Mouse (Mus musculus): ENCODE measurements around the gene Ubald1. TPM values are rescaled to one million over a fixed set of nuclear protein-coding genes. Genes with fewer than 3 reads are reported as not detected.

The Ubald1 gene
- polyA plus RNA-seq, 1 experiment from 2014 or later: 55.2 TPM

DNA sequence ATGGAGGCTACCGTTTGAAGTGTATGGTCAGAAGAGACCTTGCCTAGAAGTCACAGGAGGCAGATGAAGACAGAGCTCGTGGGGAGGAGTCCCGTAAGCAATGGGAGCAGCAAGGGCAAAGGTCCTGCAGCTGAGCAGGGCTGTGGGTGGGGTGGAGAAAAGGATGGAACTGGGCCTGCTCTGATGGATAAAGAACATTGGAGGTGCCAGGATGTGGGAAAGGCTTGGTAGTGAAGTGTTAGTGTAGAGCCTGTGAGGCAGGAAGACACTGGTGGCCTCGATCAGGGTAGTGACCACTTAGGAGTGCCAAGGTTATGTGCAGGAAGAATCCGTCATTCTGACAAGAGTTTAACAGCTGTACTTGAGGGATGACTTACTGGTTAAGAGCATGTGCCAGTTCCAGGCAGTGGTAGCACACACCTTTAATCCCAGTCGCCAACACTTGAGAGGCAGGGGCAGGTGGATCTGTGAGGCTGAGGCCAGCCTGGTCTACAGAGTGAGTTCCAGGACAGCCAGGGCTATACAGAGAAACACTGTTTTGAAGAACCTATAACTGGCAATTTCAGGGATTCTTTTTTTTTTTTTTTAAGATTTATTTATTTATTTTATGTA is 23.5 kb upstream of the Ubald1 start:
- Histone ChIP-seq H3K36me3 (ENCODE audit: control insufficient read depth, insufficient read depth, low read length) (no peaks in the 10 kb centered on the region), H3K27ac (ENCODE audit: low read depth, low read length) (no peak overlapping the region), H3K4me1 (ENCODE audit: control insufficient read depth, insufficient read depth, low read depth, low read length) (peaks cover 4% of the 10 kb centered on the region; the same call in 1 of the 2 replicates), H3K4me3 (ENCODE audit: low read length) (no peak overlapping the region), H3K27me3 (replicated peaks; ENCODE audit: control insufficient read depth, insufficient read depth, low read length) (no peaks in the 10 kb centered on the region), H3K9ac (ENCODE audit: low read depth, low read length) (no peak overlapping the region), H3K9me3 (ENCODE audit: control insufficient read depth, low read length) (no peaks in the 10 kb centered on the region), H3K4me2 (ENCODE audit: low read length) (no peak overlapping the region)
- 88% methylated on average over 6 of the region's 6 CpGs for WGBS
- ATAC-seq: no peak

DNA sequence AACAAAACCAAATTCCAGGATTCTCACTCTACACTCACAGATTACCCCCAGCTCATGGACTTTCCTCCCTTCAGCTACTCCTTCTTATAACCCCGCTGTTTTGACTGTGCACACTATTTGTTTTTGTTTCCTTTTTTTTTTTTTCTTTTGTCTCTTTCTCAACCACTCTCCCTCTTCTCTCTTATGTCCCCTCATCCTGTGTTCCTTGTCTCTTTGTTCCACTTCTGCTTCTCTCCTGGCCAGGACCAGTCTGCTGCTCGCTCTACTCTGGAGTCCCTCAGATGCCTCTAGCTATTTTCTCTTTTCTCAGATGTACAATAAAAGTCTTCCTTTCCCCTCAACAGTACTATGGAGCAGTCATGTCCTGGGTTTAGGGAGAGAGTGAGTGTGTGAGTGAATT is 22.3 kb upstream of the Ubald1 start:
- WGBS: 72% methylated on average over 2 of the region's 2 CpGs
- no peak overlapping the region for H3K4me2 ChIP-seq (ENCODE audit: low read length)
- H3K27me3 ChIP-seq (replicated peaks; ENCODE audit: control insufficient read depth, insufficient read depth, low read length): no peaks in the 10 kb centered on the region
- H3K4me3 ChIP-seq (ENCODE audit: low read length): no peak overlapping the region
- no peak for ATAC-seq
- H3K36me3 ChIP-seq (ENCODE audit: control insufficient read depth, insufficient read depth, low read length): no peaks in the 10 kb centered on the region
- no peak overlapping the region for H3K27ac ChIP-seq (ENCODE audit: low read depth, low read length)
- H3K9ac ChIP-seq (ENCODE audit: low read depth, low read length): no peak overlapping the region
- no peaks in the 10 kb centered on the region for H3K9me3 ChIP-seq (ENCODE audit: control insufficient read depth, low read length)
- peaks cover 4% of the 10 kb centered on the region for H3K4me1 ChIP-seq (ENCODE audit: control insufficient read depth, insufficient read depth, low read depth, low read length)

DNA sequence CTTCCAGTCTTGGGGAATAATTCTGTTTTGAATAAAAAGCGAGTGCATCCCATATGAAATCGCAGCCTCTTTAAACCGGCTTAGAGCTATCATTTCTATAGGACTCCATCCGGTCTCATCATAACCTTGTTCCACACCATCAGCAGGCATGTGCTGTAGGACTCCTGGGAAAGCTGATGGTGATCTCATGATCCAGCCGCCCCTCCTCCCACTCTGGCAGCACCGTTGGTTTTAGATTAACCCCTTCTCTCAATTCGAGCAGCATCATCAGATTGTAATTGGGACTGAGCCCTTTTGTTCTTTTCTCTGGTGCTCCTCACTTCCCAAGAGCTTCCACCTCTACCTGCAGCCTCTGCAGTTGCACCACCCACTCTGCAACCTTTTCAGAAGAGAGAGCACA is 21.1 kb upstream of the Ubald1 start:
- peaks cover 7% of the 10 kb centered on the region for H3K4me1 ChIP-seq (ENCODE audit: control insufficient read depth, insufficient read depth, low read depth, low read length)
- H3K4me2 ChIP-seq (ENCODE audit: low read length): no peak overlapping the region
- H3K27me3 ChIP-seq (replicated peaks; ENCODE audit: control insufficient read depth, insufficient read depth, low read length): no peaks in the 10 kb centered on the region
- 54% methylated on average over 7 of the region's 7 CpGs for WGBS
- H3K27ac ChIP-seq (ENCODE audit: low read depth, low read length): no peak overlapping the region
- H3K9ac ChIP-seq (ENCODE audit: low read depth, low read length): no peak overlapping the region
- no peaks in the 10 kb centered on the region for H3K9me3 ChIP-seq (ENCODE audit: control insufficient read depth, low read length)
- no peak for ATAC-seq
- H3K36me3 ChIP-seq (ENCODE audit: control insufficient read depth, insufficient read depth, low read length): no peaks in the 10 kb centered on the region
- H3K4me3 ChIP-seq (ENCODE audit: low read length): no peak overlapping the region

DNA sequence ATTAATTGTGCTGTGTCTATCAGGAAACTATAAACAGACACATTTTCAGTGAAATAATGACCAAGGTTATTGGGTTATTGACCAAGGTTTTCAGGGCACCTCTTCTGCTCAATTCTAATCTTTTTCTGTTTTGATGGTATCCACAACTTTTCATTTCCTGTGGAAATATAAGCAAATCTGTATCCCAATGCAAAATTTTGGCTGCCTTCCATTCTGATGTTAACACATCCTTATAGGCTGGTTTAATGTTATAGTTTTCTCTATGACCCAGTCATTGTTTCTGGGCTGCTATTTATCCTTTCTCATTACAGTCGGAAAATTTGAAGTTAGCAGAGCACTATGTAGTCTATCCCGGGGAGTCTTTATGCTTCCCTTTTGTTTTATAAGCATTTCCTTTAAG is 19.6 kb upstream of the Ubald1 start:
- Histone ChIP-seq H3K4me2 (ENCODE audit: low read length) (no peak overlapping the region), H3K36me3 (ENCODE audit: control insufficient read depth, insufficient read depth, low read length) (no peaks in the 10 kb centered on the region), H3K27me3 (replicated peaks; ENCODE audit: control insufficient read depth, insufficient read depth, low read length) (no peaks in the 10 kb centered on the region), H3K9ac (ENCODE audit: low read depth, low read length) (no peak overlapping the region), H3K4me1 (ENCODE audit: control insufficient read depth, insufficient read depth, low read depth, low read length) (peaks cover 7% of the 10 kb centered on the region), H3K9me3 (ENCODE audit: control insufficient read depth, low read length) (no peaks in the 10 kb centered on the region), H3K27ac (ENCODE audit: low read depth, low read length) (no peak overlapping the region), H3K4me3 (ENCODE audit: low read length) (no peak overlapping the region)
- WGBS: 81% methylated on average over 2 of the region's 2 CpGs
- ATAC-seq: no peak

DNA sequence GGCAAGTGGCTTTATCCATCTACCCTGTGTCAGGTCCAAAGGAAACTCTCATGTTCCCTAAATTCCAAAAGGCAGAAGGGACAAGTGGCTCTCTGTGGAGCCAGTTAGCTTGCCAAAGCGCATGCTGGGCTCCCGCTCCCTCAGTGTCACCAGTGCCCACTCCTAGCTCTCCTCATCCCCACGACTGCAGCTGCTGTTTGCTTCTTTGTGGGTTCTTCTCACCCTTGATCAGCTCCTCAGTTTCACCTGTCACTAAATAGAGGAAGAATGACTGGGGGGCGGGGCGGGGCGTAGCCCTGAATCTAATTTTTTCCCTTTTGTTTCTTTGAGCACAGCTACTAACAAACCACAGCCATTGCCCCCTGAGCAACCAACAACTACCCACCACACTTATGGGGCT is 18.8 kb upstream of the Ubald1 start:
- no peak for ATAC-seq
- Histone ChIP-seq H3K27me3 (replicated peaks; ENCODE audit: control insufficient read depth, insufficient read depth, low read length) (no peaks in the 10 kb centered on the region), H3K4me1 (ENCODE audit: control insufficient read depth, insufficient read depth, low read depth, low read length) (peaks cover 7% of the 10 kb centered on the region), H3K9me3 (ENCODE audit: control insufficient read depth, low read length) (no peaks in the 10 kb centered on the region), H3K27ac (ENCODE audit: low read depth, low read length) (no peak overlapping the region), H3K36me3 (ENCODE audit: control insufficient read depth, insufficient read depth, low read length) (no peaks in the 10 kb centered on the region), H3K9ac (ENCODE audit: low read depth, low read length) (no peak overlapping the region), H3K4me2 (ENCODE audit: low read length) (no peak overlapping the region), H3K4me3 (ENCODE audit: low read length) (no peak overlapping the region)
- WGBS: 84% methylated on average over 6 of the region's 6 CpGs

DNA sequence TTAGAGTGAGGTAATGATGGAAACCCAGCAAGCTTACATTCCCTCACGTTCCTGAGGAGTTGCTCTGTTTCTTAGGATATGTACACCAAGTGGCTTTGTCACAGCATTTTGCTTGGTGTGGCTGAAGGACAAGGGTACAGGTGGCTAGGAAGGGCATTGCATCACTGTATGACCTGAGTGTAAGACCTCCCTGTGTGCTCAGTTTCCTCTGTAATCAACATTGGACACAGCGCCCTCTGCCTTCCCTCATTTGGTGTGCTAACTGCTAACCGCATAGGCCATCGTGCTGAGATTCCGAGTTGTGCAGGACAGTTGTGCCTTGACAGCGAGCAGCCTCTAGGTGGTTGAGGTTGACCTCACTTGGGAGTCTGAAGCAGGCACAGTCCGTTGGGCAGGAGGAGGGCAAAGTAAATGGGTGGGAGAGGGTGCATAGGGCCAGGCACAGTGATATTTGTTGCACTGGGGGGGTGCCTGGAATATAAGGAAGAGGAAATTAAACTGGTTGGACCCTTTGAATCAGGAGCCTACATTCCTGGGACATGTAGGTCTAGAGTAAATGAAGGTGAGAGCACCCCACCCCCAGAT is 17.1 kb upstream of the Ubald1 start:
- Histone ChIP-seq H3K9ac (ENCODE audit: low read depth, low read length) (no peak overlapping the region), H3K36me3 (ENCODE audit: control insufficient read depth, insufficient read depth, low read length) (no peaks in the 10 kb centered on the region), H3K4me1 (ENCODE audit: control insufficient read depth, insufficient read depth, low read depth, low read length) (peaks cover 7% of the 10 kb centered on the region), H3K27ac (ENCODE audit: low read depth, low read length) (no peak overlapping the region), H3K27me3 (replicated peaks; ENCODE audit: control insufficient read depth, insufficient read depth, low read length) (no peaks in the 10 kb centered on the region), H3K4me2 (ENCODE audit: low read length) (no peak overlapping the region), H3K9me3 (ENCODE audit: control insufficient read depth, low read length) (no peaks in the 10 kb centered on the region), H3K4me3 (ENCODE audit: low read length) (no peak overlapping the region)
- WGBS: 62% methylated on average over 7 of the region's 7 CpGs
- no peak for ATAC-seq

DNA sequence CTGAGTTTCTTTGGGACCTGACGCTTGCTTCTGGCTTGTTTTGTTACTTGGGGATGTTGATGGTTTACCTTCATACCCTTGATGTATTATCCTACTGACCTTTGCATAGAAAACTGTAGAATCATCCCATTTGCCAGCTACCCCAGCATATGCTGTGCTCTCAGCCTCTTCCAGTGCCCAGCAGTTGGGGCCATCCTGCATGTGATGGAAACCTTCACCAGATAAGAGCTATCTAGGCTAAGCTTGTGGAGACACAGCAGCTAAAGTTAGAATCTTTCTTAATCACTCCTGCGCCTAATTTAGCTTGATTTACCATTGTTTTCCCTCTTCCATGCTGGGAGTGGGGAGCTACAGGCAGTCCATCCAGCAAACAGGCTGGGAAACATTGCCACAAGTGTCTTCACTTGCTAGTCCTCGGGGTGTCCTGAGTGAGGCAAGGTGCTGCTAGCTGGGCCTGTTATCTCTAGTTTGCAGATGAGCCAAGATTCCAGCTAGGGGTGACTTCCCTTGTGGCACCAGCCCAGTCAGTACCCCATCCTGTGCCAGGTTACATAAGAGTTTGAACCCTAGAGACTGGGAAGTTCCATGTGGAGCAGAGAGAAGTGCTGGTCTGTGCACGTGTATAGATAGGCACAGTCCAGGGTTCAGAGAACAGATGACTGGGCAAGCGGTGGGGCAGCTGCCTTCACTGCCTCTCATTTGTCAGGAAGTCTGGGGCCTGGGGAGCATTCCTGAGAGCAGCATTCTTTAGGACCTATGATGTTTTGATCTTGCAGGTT is 16.3 kb upstream of the Ubald1 start:
- no peaks in the 10 kb centered on the region for H3K9me3 ChIP-seq (ENCODE audit: control insufficient read depth, low read length)
- H3K27me3 ChIP-seq (replicated peaks; ENCODE audit: control insufficient read depth, insufficient read depth, low read length): no peaks in the 10 kb centered on the region
- no peaks in the 10 kb centered on the region for H3K36me3 ChIP-seq (ENCODE audit: control insufficient read depth, insufficient read depth, low read length)
- H3K4me3 ChIP-seq (ENCODE audit: low read length): no peak overlapping the region
- H3K4me2 ChIP-seq (ENCODE audit: low read length): no peak overlapping the region
- 77% methylated on average over 5 of the region's 5 CpGs for WGBS
- no peak overlapping the region for H3K27ac ChIP-seq (ENCODE audit: low read depth, low read length)
- H3K9ac ChIP-seq (ENCODE audit: low read depth, low read length): no peak overlapping the region
- ATAC-seq: no peak
- peaks cover 7% of the 10 kb centered on the region for H3K4me1 ChIP-seq (ENCODE audit: control insufficient read depth, insufficient read depth, low read depth, low read length)

DNA sequence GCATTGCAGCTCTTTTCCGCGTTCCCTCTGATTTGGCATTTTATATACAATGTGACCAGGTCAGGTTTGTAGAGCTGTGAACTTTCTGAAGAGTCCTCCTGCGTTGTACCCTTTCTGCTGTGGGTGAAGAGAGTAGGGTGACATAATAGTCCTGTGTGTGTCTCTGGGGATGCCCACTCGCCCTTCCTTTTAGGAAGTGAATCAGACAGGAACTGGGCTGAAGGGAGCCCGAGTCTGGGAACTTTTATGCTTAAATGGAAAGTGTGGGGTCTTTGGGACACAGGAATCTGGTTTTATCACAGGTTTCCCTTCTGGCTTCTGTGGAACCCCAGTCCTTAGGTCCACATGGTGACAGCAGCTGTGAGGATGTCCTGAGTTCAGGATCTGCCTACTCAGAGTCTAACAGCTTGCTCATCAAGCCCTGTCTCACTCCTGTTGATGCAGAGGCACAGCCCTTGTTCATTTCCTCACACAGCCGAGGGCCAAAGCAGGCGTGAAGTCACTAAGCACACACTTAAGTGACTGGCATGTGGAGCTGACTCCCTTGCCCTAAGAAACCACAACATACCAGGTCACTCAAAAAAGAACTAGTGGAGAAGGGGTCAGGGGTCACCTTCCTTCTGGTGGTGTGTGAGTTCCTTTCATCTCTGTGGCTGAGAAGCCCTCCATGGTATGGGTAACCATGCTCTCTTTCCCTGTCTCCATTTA is 14.2 kb upstream of the Ubald1 start:
- Histone ChIP-seq H3K9ac (ENCODE audit: low read depth, low read length) (no peak overlapping the region), H3K4me1 (ENCODE audit: control insufficient read depth, insufficient read depth, low read depth, low read length) (peaks cover 5% of the 10 kb centered on the region), H3K4me2 (ENCODE audit: low read length) (no peak overlapping the region), H3K4me3 (ENCODE audit: low read length) (no peak overlapping the region), H3K9me3 (ENCODE audit: control insufficient read depth, low read length) (no peaks in the 10 kb centered on the region), H3K36me3 (ENCODE audit: control insufficient read depth, insufficient read depth, low read length) (no peaks in the 10 kb centered on the region), H3K27ac (ENCODE audit: low read depth, low read length) (no peak overlapping the region), H3K27me3 (replicated peaks; ENCODE audit: control insufficient read depth, insufficient read depth, low read length) (no peaks in the 10 kb centered on the region)
- ATAC-seq: no peak
- WGBS: 85% methylated on average over 7 of the region's 7 CpGs

DNA sequence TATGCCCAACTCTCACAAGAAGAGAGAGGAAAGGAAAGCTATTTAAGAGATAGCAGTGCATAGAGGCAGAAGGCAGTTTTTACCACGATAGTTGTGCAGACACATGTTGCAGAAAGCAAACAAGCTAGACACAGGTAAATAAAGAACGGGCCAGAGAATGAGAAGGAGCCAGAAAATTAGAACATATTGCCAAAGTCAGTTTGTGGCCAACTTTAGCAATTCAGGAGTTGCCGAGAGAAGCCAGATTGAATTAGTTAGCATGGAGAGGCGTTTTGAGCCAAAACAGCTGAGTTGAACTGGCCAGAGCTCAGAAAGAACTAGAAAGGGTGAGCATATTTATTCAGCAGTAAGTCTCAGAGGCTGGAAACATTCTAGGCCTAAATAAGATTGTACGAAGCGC is 12.1 kb upstream of the Ubald1 start:
- Histone ChIP-seq H3K9me3 (ENCODE audit: control insufficient read depth, low read length) (no peaks in the 10 kb centered on the region), H3K4me1 (ENCODE audit: control insufficient read depth, insufficient read depth, low read depth, low read length) (peaks cover 21% of the 10 kb centered on the region), H3K4me2 (ENCODE audit: low read length) (no peak overlapping the region), H3K36me3 (ENCODE audit: control insufficient read depth, insufficient read depth, low read length) (no peaks in the 10 kb centered on the region), H3K27ac (ENCODE audit: low read depth, low read length) (no peak overlapping the region), H3K4me3 (ENCODE audit: low read length) (no peak overlapping the region), H3K27me3 (replicated peaks; ENCODE audit: control insufficient read depth, insufficient read depth, low read length) (no peaks in the 10 kb centered on the region), H3K9ac (ENCODE audit: low read depth, low read length) (no peak overlapping the region)
- 80% methylated on average over 6 of the region's 6 CpGs for WGBS
- ATAC-seq: no peak
